20 mouse cellular contexts compared by ENCODE assay signal in genomic region chr3:50879050-50879449, GRCm38 (mm10).
A peak's percentile ranks its signal among the peaks of the same experiment; 100 is the strongest.
DNase-seq lines count a peak whose midpoint lies in the region; ATAC-seq and TF ChIP-seq lines count a peak whose summit lies in the region.
"Had no signal": no experiment of that assay in that cellular context is flagged by ENCODE, and none has a peak within 500 bp of the region (broad histone marks: within the 10 kb centered on the region; RNA-seq: fewer than 3 reads in every experiment).

No protein-coding gene starts in this region.

- H3K27me3 ChIP-seq in heart, embryonic 12.5 days (replicated peaks): no peaks in the 10 kb centered on the region
- no peaks in the 10 kb centered on the region for H3K27me3 ChIP-seq in MEL (ENCODE audit: control insufficient read depth in 1 of 2, insufficient read depth in 2 of 2, low read length in 2 of 2)
- H3K27me3 ChIP-seq: embryonic facial prominence, embryonic 12.5 days; forebrain, embryonic 15.5 days; heart, embryonic 15.5 days; hindbrain, embryonic 13.5 days had no signal

- H3K27ac ChIP-seq in heart, embryonic 12.5 days (ENCODE audit: poor library complexity, severe bottlenecking): peak overlapping the region; percentile 39
- no peak overlapping the region for H3K27ac ChIP-seq in MEL (ENCODE audit: control insufficient read depth, low read depth, low read length)
- H3K27ac ChIP-seq: embryonic facial prominence, embryonic 12.5 days; forebrain, embryonic 15.5 days; heart, embryonic 15.5 days; hindbrain, embryonic 13.5 days; hindbrain, postnatal 0 days had no signal

- H3K36me3 ChIP-seq in heart, embryonic 12.5 days: no peaks in the 10 kb centered on the region
- H3K36me3 ChIP-seq in MEL (ENCODE audit: control insufficient read depth in 1 of 2, insufficient read depth in 2 of 2, low read length in 2 of 2): no peaks in the 10 kb centered on the region
- H3K36me3 ChIP-seq: embryonic facial prominence, embryonic 12.5 days; forebrain, embryonic 15.5 days; heart, embryonic 15.5 days; hindbrain, embryonic 13.5 days had no signal

- TF ChIP-seq CTCF in MEL (IDR thresholded peaks at IDR 0.05 in 2 of 3, conservative IDR thresholded peaks at IDR 0.05 in 1 of 3; ENCODE audit: control insufficient read depth in 1 of 3, insufficient read depth in 1 of 3, low read depth in 2 of 3, low read length in 3 of 3, poor library complexity in 1 of 3, severe bottlenecking in 1 of 3): no peak

- H3K9ac ChIP-seq in heart, embryonic 12.5 days: no peak overlapping the region
- H3K9ac ChIP-seq in MEL (ENCODE audit: control insufficient read depth, low read depth, low read length, poor library complexity, severe bottlenecking): no peak overlapping the region
- H3K9ac ChIP-seq: embryonic facial prominence, embryonic 12.5 days; forebrain, embryonic 15.5 days; heart, embryonic 15.5 days; hindbrain, embryonic 13.5 days had no signal

- H3K4me3 ChIP-seq in heart, embryonic 12.5 days: no peak overlapping the region
- no peak overlapping the region for H3K4me3 ChIP-seq in MEL (ENCODE audit: control insufficient read depth in 1 of 2, insufficient read depth in 1 of 2, low read depth in 2 of 2, low read length in 2 of 2)
- H3K4me3 ChIP-seq: embryonic facial prominence, embryonic 12.5 days; forebrain, embryonic 15.5 days; heart, embryonic 15.5 days; hindbrain, embryonic 13.5 days had no signal

- H3K4me2 ChIP-seq in heart, embryonic 12.5 days: no peak overlapping the region
- H3K4me2 ChIP-seq: embryonic facial prominence, embryonic 12.5 days; forebrain, embryonic 15.5 days; heart, embryonic 15.5 days; hindbrain, embryonic 13.5 days had no signal

- no peaks in the 10 kb centered on the region for H3K9me3 ChIP-seq in heart, embryonic 12.5 days (replicated peaks)
- no peaks in the 10 kb centered on the region for H3K9me3 ChIP-seq in MEL (replicated peaks; ENCODE audit: insufficient read depth, low read length)
- H3K9me3 ChIP-seq: embryonic facial prominence, embryonic 12.5 days; forebrain, embryonic 15.5 days; heart, embryonic 15.5 days; hindbrain, embryonic 13.5 days had no signal

- TF ChIP-seq POLR2A in MEL (IDR thresholded peaks at IDR 0.05; ENCODE audit: control insufficient read depth in 1 of 2, insufficient read depth in 1 of 2, low read depth in 1 of 2, low read length in 2 of 2, poor library complexity in 1 of 2): no peak

- 58% methylated on average over 4 of the region's 4 CpGs for WGBS in heart, embryonic 12.5 days

- no peak for TF ChIP-seq RAD21 in MEL (IDR thresholded peaks at IDR 0.05; ENCODE audit: low read depth, low read length)

- H3K79me2 ChIP-seq in MEL (ENCODE audit: control insufficient read depth, insufficient read depth, low read length, poor library complexity): no peaks in the 10 kb centered on the region

- no peak for ATAC-seq in cerebellum, adult (ENCODE audit: insufficient number of reproducible peaks, low FRiP score, low TSS enrichment)
- ATAC-seq in heart, embryonic 12.5 days (ENCODE audit: insufficient number of reproducible peaks, low FRiP score): no peak
- 0 out of 2 replicates have a peak, but pooled peaks have one; percentile 15 for ATAC-seq in common myeloid progenitor, adult 5-6 weeks (replicated peaks; ENCODE audit: low read depth, poor library complexity, severe bottlenecking)
- no peak for ATAC-seq in megakaryocyte, adult 5-6 weeks (ENCODE audit: poor library complexity, severe bottlenecking)
- ATAC-seq: forebrain, embryonic 15.5 days; hindbrain, postnatal 0 days had no signal

- H3K4me1 ChIP-seq in heart, embryonic 12.5 days (replicated peaks): 0 out of 2 replicates have a peak, but pooled peaks cover 8% of the 10 kb centered on the region
- H3K4me1 ChIP-seq in MEL (ENCODE audit: control insufficient read depth in 1 of 2, insufficient read depth in 2 of 2, low read length in 2 of 2): no peaks in the 10 kb centered on the region
- H3K4me1 ChIP-seq: embryonic facial prominence, embryonic 12.5 days had no signal

- intact Hi-C loops in heart, postnatal 10 days (cut with DNase I): no loop called here

- no peak for TF ChIP-seq EP300 in MEL (IDR thresholded peaks at IDR 0.05; ENCODE audit: low read depth in 1 of 2, low read length in 2 of 2)

- DNase-seq in cerebellum, postnatal 14 days: peak; percentile 63 to 76
- DNase-seq in heart, postnatal 10 days: no peak
- peak; percentile 5 for DNase-seq in MEL (ENCODE audit: low read depth, low spot score)
- no peak for DNase-seq in adrenal gland, postnatal 25 days
- DNase-seq: adrenal gland, adult 2 months; adrenal gland, postnatal 36 days; cerebellum, adult 18-20 months; cerebellum, adult 9-11 months; gastrocnemius, postnatal 36 days; heart, adult 18-20 months; kidney, adult 11 months had no signal

TF ChIP-seq in MEL, 35 proteins besides CTCF, POLR2A, EP300 and RAD21:
- TF ChIP-seq BHLHE40 (IDR thresholded peaks at IDR 0.05; ENCODE audit: borderline replicate concordance, low read depth, low read length) (no peak), KAT2A (conservative IDR thresholded peaks at IDR 0.05; ENCODE audit: low read depth, low read length) (no peak), USF1 (IDR thresholded peaks at IDR 0.05; ENCODE audit: low read depth, low read length) (no peak), MAZ (IDR thresholded peaks at IDR 0.05; ENCODE audit: low read depth, low read length) (no peak), TCF12 (IDR thresholded peaks at IDR 0.05; ENCODE audit: low read depth, low read length) (no peak), CHD1 (IDR thresholded peaks at IDR 0.05; ENCODE audit: low read depth, low read length) (no peak), NRF1 (IDR thresholded peaks at IDR 0.05; ENCODE audit: insufficient read depth, low read depth, low read length, poor library complexity, severe bottlenecking) (no peak), CHD2 (IDR thresholded peaks at IDR 0.05; ENCODE audit: low read length) (no peak), TAL1 (IDR thresholded peaks at IDR 0.05; ENCODE audit: low read length) (no peak), E2F4 (IDR thresholded peaks at IDR 0.05; ENCODE audit: borderline replicate concordance, low read depth, low read length) (no peak), MAX (IDR thresholded peaks at IDR 0.05; ENCODE audit: low read length) (no peak), ZKSCAN1 (IDR thresholded peaks at IDR 0.05; ENCODE audit: low read depth, low read length) (no peak), MEF2A (IDR thresholded peaks at IDR 0.05; ENCODE audit: extremely low read depth, insufficient replicate concordance, low read depth, low read length, poor library complexity, severe bottlenecking) (no peak), GATA1 (IDR thresholded peaks at IDR 0.05; ENCODE audit: low read depth, low read length) (no peak), SMC3 (IDR thresholded peaks at IDR 0.05; ENCODE audit: low read depth, low read length) (no peak), ZC3H11A (IDR thresholded peaks at IDR 0.05; ENCODE audit: low read depth, low read length) (no peak)

Comparison
In these comparisons a context has a peak if more than half of its experiments do, and no peak if none do; other contexts are left out.
1. DNase-seq: peak in cerebellum, postnatal 14 days (2 of 2) and MEL (single experiment); none in heart, postnatal 10 days (0 of 2) and adrenal gland, postnatal 25 days (single experiment).